Mouse (Mus musculus) layer of hippocampus, postnatal 10 days (tissue): ENCODE data around the gene Ptgs2. TPM values are rescaled to one million over a fixed set of nuclear protein-coding genes. Genes with fewer than 3 reads are reported as not detected.

Experiments
- DNase-seq, 2 experiments: peaks; one replicate each; pipeline ENCODE4 v3.0.0; 2021; ENCODE audit warnings: low spot score in 2 of 2
- microRNA-seq, 2 experiments: library from miRNA; unstranded; fragments of <30 nt; microRNA quantifications; one replicate each; pipeline ENCODE4 v1.2.0; 2021
- total RNA-seq, 2 experiments: library from RNA; stranded (reverse); gene quantifications; 2 replicates each; pipeline ENCODE4 v1.2.3; 2021

Gene Ptgs2
- total RNA-seq, 2 experiments from 2014 or later: 3.5 to 5.1 TPM

GRCm38 (mm10) chr1:150145049-150145448 lies 45.2 kb downstream of the Ptgs2 start:
- no peak for DNase-seq

- no peak for DNase-seq
Observed at GRCm38 (mm10) chr1:150147272-150147671, 47.4 kb downstream of the Ptgs2 start.

- DNase-seq: no peak
Observed at GRCm38 (mm10) chr1:150151411-150151810, 51.6 kb downstream of the Ptgs2 start.

Small RNAs within 50 kb of the gene (microRNA-seq; reads per million reads assigned to microRNA genes)
- 0 reads per million in 2 experiments for gene Gm44329

Other genes starting within 250 kb of the Ptgs2 start
- 1 to 10 TPM; 1.2 to 2.0 TPM for gene Pla2g4a, start 138.7 kb upstream of the Ptgs2 start, total RNA-seq
- gene Pdc, start 219.4 kb downstream of the Ptgs2 start, total RNA-seq: not detected